Mouse (Mus musculus) left cerebral cortex, postnatal 14 days (tissue): ENCODE data around the gene Cryba1. TPM values are rescaled to one million over a fixed set of nuclear protein-coding genes. Genes with fewer than 3 reads are reported as not detected.

Experiments
- DNase-seq, 2 experiments: peaks; one replicate each; pipeline ENCODE4 v3.0.0; 2021 to 2022; ENCODE audit warnings: low spot score in 2 of 2, mixed read lengths in 1 of 2
- intact Hi-C: fragments of 180-260 bp; cut with DNase I; formaldehyde crosslinking; loops from one replicate; pipeline ENCODE4 v1.15.1; 2025
- total RNA-seq, 2 experiments: library from RNA; stranded (reverse); gene quantifications; 2 replicates each; pipeline ENCODE4 v1.2.3; 2021

Cryba1 gene
- total RNA-seq, 2 experiments from 2014 or later = not detected

- DNase-seq = no peak
- intact Hi-C loops = no loop called here
Observed at GRCm38 (mm10) chr11:77728587-77728986, 3.5 kb upstream of the Cryba1 start.

GRCm38 (mm10) chr11:77724766-77725165 is 317 bp downstream of the Cryba1 start:
- intact Hi-C loops = no loop called here
- DNase-seq = no peak

- DNase-seq = no peak
- intact Hi-C loops = no loop called here
Observed at GRCm38 (mm10) chr11:77721389-77721788, 3.7 kb downstream of the Cryba1 start.

- no peak for DNase-seq
- intact Hi-C loops = no loop called here
Observed at GRCm38 (mm10) chr11:77719055-77719454, 6.0 kb downstream of the Cryba1 start.

GRCm38 (mm10) chr11:77713736-77714135 is 11.3 kb downstream of the Cryba1 start:
- intact Hi-C loops = no loop called here
- no peak for DNase-seq

GRCm38 (mm10) chr11:77709039-77709438 is 16.0 kb downstream of the Cryba1 start:
- DNase-seq = no peak
- intact Hi-C loops = no loop called here

- intact Hi-C loops = no loop called here
- DNase-seq = no peak
Observed at GRCm38 (mm10) chr11:77705920-77706319, 19.2 kb downstream of the Cryba1 start.

GRCm38 (mm10) chr11:77697232-77697631 is 27.9 kb downstream of the Cryba1 start:
- intact Hi-C loops = loop anchor here (10.0 kb wide), 1 partner anchor 122 kb away; no protein-coding TSS in a partner anchor
- DNase-seq = no peak

GRCm38 (mm10) chr11:77693026-77693425 is 32.1 kb downstream of the Cryba1 start:
- intact Hi-C loops = loop anchor here (10.0 kb wide), 1 partner anchor 118 kb away; no protein-coding TSS in a partner anchor
- no peak for DNase-seq

GRCm38 (mm10) chr11:77687541-77688131 is 37.4 kb downstream of the Cryba1 start:
- intact Hi-C loops = loop anchor here (5.0 kb wide), 1 partner anchor 105 kb away; no protein-coding TSS in a partner anchor

GRCm38 (mm10) chr11:77686841-77687540 is 38.1 kb downstream of the Cryba1 start:
- intact Hi-C loops = loop anchor here (5.0 kb wide), 1 partner anchor 105 kb away; no protein-coding TSS in a partner anchor
- DNase-seq = peak; percentile 46 to 47

More at GRCm38 (mm10) chr11:77687541-77688131, 37.4 kb downstream of the Cryba1 start:
- peak; percentile 12 to 21 for DNase-seq

GRCm38 (mm10) chr11:77686346-77686840 is 38.7 kb downstream of the Cryba1 start:
- intact Hi-C loops = loop anchor here (5.0 kb wide), 1 partner anchor 106 kb away; no protein-coding TSS in a partner anchor

GRCm38 (mm10) chr11:77685383-77686265 is 39.5 kb downstream of the Cryba1 start, which contains the start of gene Nufip2:
Nufip2 (plus strand) TSS chr11:77686155.
- intact Hi-C loops = loop anchor here (5.0 kb wide), 1 partner anchor 107 kb away; no protein-coding TSS in a partner anchor

More at GRCm38 (mm10) chr11:77686346-77686840, 38.7 kb downstream of the Cryba1 start:
- DNase-seq = peak; percentile 12 to 19

GRCm38 (mm10) chr11:77684896-77685295 is 40.2 kb downstream of the Cryba1 start:
- intact Hi-C loops = loop anchor here (5.0 kb wide), 1 partner anchor 107 kb away; no protein-coding TSS in a partner anchor
- no peak for DNase-seq

More at GRCm38 (mm10) chr11:77685383-77686265, 39.5 kb downstream of the Cryba1 start, which contains the start of gene Nufip2:
- peak; percentile 99 to 100 for DNase-seq

- intact Hi-C loops = no loop called here
- DNase-seq = no peak
Observed at GRCm38 (mm10) chr11:77680018-77680417, 45.1 kb downstream of the Cryba1 start.

GRCm38 (mm10) chr11:77673428-77673991 is 51.6 kb downstream of the Cryba1 start:
- no peak for DNase-seq

GRCm38 (mm10) chr11:77672746-77673145 is 52.3 kb downstream of the Cryba1 start:
- no peak for DNase-seq
- intact Hi-C loops = no loop called here

More at GRCm38 (mm10) chr11:77673428-77673991, 51.6 kb downstream of the Cryba1 start:
- intact Hi-C loops = no loop called here
